25 mouse cellular contexts compared by ENCODE assay signal in the genomic region with DNA sequence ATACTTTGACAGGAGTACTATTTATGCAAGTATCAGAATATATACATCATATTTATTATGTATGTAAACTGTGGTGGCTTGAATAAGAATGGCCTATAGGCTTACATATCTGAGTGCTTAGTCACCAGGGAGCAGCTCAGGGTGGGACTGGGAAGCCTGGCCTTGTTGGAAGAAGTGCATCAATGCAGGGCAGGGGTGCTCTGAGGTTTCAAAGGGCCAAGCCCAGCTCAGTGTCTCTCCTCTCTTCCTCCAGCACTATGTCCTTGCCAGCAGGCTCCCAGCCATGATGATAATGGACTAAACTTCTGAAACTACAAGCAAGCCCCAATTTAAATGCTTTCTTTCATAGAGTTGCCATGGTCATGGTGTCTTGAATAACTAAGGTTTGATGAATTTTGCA.
DNase-seq lines count a peak whose midpoint lies in the region; ATAC-seq lines count a peak whose summit lies in the region.
"Had no signal": no experiment of that assay in that cellular context is flagged by ENCODE, and none has a peak within 500 bp of the region (broad histone marks: within the 10 kb centered on the region; RNA-seq: fewer than 3 reads in every experiment).

No protein-coding gene starts in this region.

- no peak overlapping the region for H3K4me3 ChIP-seq in heart, embryonic 12.5 days
- H3K4me3 ChIP-seq: embryonic facial prominence, embryonic 12.5 days; erythroblast, embryonic 14.5 days; forebrain, embryonic 13.5 days; hindbrain, embryonic 13.5 days; layer of hippocampus, adult 2 months; limb, embryonic 15.5 days; liver, embryonic 15.5 days; megakaryocyte, embryonic 14.5 days; midbrain, embryonic 15.5 days had no signal

- intact Hi-C loops in gastrocnemius, postnatal 14 days (cut with DNase I; ENCODE audit: low total_unique reads) = no loop called here

- H3K4me2 ChIP-seq in heart, embryonic 12.5 days = no peak overlapping the region
- H3K4me2 ChIP-seq: embryonic facial prominence, embryonic 12.5 days; forebrain, embryonic 13.5 days; hindbrain, embryonic 13.5 days; limb, embryonic 15.5 days; liver, embryonic 15.5 days; midbrain, embryonic 15.5 days had no signal

- H3K36me3 ChIP-seq in heart, embryonic 12.5 days = peaks cover 2% of the 10 kb centered on the region; the same call in 1 of the 2 replicates
- H3K36me3 ChIP-seq: embryonic facial prominence, embryonic 12.5 days; hindbrain, embryonic 13.5 days; liver, embryonic 15.5 days; midbrain, embryonic 15.5 days had no signal

- no peak overlapping the region for H3K27ac ChIP-seq in heart, embryonic 12.5 days (ENCODE audit: poor library complexity, severe bottlenecking)
- H3K27ac ChIP-seq: embryonic facial prominence, embryonic 12.5 days; forebrain, embryonic 13.5 days; hindbrain, embryonic 13.5 days; layer of hippocampus, adult 2 months; limb, embryonic 15.5 days; liver, embryonic 15.5 days; midbrain, embryonic 15.5 days had no signal

- H3K9ac ChIP-seq in heart, embryonic 12.5 days = no peak overlapping the region
- H3K9ac ChIP-seq: embryonic facial prominence, embryonic 12.5 days; forebrain, embryonic 13.5 days; hindbrain, embryonic 13.5 days; limb, embryonic 15.5 days; liver, embryonic 15.5 days; midbrain, embryonic 15.5 days had no signal

- peak; percentile 55 to 63 for DNase-seq in heart, adult 18-20 months
- DNase-seq in testis, postnatal 14 days (ENCODE audit: low spot score) = peak; percentile 27
- no peak for DNase-seq in testis, postnatal 10 days (ENCODE audit: low spot score)
- DNase-seq in gastrocnemius, postnatal 14 days = peak; percentile 48
- DNase-seq in skeletal muscle tissue, adult 2 months (ENCODE audit: low read depth, low spot score) = peak; percentile 70
- no peak for DNase-seq in adrenal gland, postnatal 4 days (ENCODE audit: low spot score in 2 of 2)
- DNase-seq in c-Kit-positive CD71-positive TER-119-positive erythroid progenitor cells, embryonic 14.5 days (ENCODE audit: low spot score) = no peak
- DNase-seq: cerebellum, postnatal 10 days; kidney, adult 2 months; kidney, postnatal 10 days; layer of hippocampus, postnatal 36 days; retina, postnatal 1 day; right cerebral cortex, postnatal 4 days; thymus, postnatal 4 days had no signal

- no peaks in the 10 kb centered on the region for H3K9me3 ChIP-seq in heart, embryonic 12.5 days (replicated peaks)
- H3K9me3 ChIP-seq: embryonic facial prominence, embryonic 12.5 days; hindbrain, embryonic 13.5 days; limb, embryonic 15.5 days; liver, embryonic 15.5 days; midbrain, embryonic 15.5 days had no signal

- no peaks in the 10 kb centered on the region for H3K27me3 ChIP-seq in heart, embryonic 12.5 days (replicated peaks)
- H3K27me3 ChIP-seq: embryonic facial prominence, embryonic 12.5 days; forebrain, embryonic 13.5 days; hindbrain, embryonic 13.5 days; limb, embryonic 15.5 days; liver, embryonic 15.5 days; megakaryocyte, embryonic 14.5 days; midbrain, embryonic 15.5 days had no signal

- no peak for ATAC-seq in heart, embryonic 12.5 days (ENCODE audit: insufficient number of reproducible peaks, low FRiP score)
- ATAC-seq: forebrain, embryonic 13.5 days; inflammation-experienced regulatory T-cells, adult 6 months; midbrain, embryonic 15.5 days had no signal

- H3K4me1 ChIP-seq in heart, embryonic 12.5 days (replicated peaks) = no peaks in the 10 kb centered on the region
- H3K4me1 ChIP-seq: embryonic facial prominence, embryonic 12.5 days; limb, embryonic 15.5 days; liver, embryonic 15.5 days; megakaryocyte, embryonic 14.5 days; midbrain, embryonic 15.5 days had no signal

Comparison
In these comparisons a context has a peak if more than half of its experiments do, and no peak if none do; other contexts are left out.
1. DNase-seq: peak in heart, adult 18-20 months (2 of 2), testis, postnatal 14 days (single experiment), gastrocnemius, postnatal 14 days (single experiment) and skeletal muscle tissue, adult 2 months (single experiment); none in testis, postnatal 10 days (single experiment), adrenal gland, postnatal 4 days (0 of 2) and c-Kit-positive CD71-positive TER-119-positive erythroid progenitor cells, embryonic 14.5 days (single experiment).